Mouse (Mus musculus): ENCODE results near the gene Jakmip3.

DNA sequence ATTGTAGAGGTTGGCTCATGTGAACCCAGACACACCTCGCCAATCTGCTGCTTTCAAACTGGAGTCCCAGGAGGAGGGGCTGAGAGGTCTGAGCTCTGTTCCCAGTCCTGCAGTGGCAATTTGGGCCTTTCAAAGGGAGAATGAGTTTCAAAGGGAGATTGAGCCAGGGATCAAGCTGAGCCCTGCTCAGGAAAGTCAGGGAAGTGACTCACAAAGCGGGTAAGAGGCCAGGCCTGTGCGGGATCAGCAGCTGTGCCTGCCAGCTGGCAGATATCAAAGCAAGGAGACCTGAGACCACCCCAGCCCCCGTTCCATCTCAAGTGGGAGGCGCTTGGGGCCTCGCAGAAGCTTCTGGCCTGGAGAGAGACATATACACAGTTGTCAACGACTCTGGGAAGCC lies 136.8 kb downstream of the Jakmip3 start:
- TF ChIP-seq CTCF (IDR thresholded peaks at IDR 0.05; ENCODE audit: borderline replicate concordance, control insufficient read depth, extremely low read depth, insufficient read depth, low read length, poor library complexity) (no peak), POLR2A (IDR thresholded peaks at IDR 0.05; ENCODE audit: control insufficient read depth, extremely low read depth, insufficient read depth, low read length, poor library complexity) (no peak)

All from thymus, adult 2 months (tissue).